Mouse (Mus musculus) WW6 (cell line): ENCODE data around the gene Nr1h2.

Experiments used
- DNase-seq: peaks from one replicate; pipeline ENCODE4 v3.0.0-alpha.2; 2013; ENCODE audit warnings: low read depth, low spot score

The Nr1h2 gene

DNA sequence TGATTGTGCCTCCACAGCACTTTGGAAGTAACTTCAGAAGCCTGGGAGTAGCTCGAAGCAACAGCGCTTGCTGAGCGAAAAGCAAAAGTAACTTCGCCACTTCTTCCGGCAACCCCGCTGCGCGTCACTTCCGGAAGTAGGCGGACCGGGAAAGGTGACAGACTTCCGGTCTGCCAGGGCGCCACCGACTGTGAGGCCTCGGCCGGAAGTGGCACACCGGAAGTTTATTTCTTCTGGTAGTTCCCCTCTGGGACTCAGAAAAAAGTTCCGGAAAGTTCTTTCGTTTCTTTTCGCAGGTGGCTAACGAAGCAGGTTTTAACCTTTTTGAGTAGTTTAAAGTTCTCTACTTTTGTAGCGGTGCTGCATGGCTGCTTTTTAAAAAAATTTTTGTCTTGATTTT lies at the start of gene Nr1h2:
TSS of gene Nr1h2 (minus strand) at position 126 of the 400 bp plus-strand sequence.
- peak; percentile 86 for DNase-seq

DNA sequence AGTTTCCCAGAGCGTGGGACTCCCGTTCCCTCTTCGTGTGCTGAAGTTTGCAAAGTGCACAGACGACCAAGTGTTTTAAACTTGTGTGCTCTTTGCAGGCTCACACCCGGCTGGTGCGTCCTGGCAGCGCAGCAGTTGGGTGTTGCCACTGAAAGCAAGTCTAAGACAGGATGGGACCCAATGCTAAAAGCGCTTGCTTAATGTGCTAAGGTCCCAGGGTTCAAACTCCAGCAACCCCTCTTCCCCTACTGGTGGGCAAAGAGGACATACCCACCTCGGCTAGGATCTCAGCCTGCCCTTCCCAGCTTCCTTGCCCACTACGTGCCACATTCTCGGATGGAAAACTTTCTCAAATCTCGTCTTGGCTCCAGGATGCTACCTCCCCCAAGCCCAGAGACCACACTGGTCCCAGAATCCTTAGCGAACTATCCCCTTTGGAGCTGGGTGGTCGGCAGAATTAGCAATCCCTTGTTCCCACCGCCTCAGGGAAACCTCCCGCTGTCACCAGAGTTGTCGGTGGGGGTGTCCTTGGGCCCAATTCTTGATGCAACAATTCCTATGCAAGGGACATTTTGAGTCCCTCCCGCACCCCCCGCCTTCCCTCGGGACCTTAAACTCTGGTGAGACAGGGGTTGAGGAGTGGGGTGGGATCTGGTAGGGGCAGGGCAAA lies 49.6 kb upstream of the Nr1h2 start:
- DNase-seq, result no peak

GRCm38 (mm10) chr7:44602443-44602842 lies 48.7 kb upstream of the Nr1h2 start:
- DNase-seq, result no peak

DNA sequence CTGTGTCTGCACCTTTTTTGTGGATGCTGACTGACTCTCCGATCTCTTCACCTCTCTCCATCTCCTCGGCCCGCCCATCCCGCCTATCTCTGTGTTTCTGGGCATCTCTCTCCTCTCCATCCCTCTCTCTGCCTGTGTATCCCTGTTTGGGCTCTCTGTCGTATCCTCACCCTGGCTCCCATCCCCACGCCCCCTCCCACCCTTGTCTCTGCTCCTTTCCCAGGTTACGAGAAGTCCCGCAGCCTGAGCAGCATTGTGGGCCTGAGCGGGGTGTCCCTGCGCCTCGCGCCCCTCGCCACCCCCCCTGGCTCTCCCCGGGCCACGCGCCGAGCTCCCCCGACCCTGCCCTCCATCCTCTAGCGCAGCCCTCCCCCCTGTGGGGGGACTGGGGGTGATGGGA lies 47.9 kb upstream of the Nr1h2 start:
- no peak for DNase-seq

- DNase-seq, result no peak
These were observed 47.0 kb upstream of the Nr1h2 start for GRCm38 (mm10) chr7:44600691-44601262.

- DNase-seq, result no peak
These were observed 44.6 kb upstream of the Nr1h2 start for GRCm38 (mm10) chr7:44598336-44598735.

GRCm38 (mm10) chr7:44597666-44598065 lies 43.9 kb upstream of the Nr1h2 start:
- DNase-seq, result no peak

DNA sequence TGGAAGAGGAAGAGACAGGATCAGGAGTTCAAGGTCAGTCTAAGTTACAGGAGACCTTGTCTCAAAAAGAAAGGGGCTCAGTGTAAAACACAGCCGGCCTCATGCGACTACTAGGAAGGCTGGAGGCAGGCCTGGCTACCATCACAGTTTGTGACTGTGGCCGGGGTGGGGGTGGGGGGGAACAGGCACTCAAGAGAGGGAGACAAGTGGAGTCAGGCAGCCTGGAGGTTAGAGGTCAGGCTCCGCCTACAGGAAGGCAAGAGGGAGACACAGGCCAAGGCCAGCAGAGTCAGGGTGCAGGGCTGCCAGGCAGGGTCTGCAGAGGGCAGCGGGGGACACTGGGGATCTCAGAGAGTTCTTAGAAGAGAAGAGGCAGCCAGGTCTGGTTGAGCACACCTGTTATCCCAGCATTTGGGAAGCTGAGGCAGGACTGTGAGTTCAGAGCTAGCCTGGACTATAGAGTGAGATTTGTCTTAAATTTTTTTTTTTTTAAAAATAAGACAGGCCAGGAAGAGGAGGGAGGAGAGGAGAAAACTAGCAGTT lies 43.3 kb upstream of the Nr1h2 start:
- DNase-seq, result no peak

GRCm38 (mm10) chr7:44596051-44596450 lies 42.3 kb upstream of the Nr1h2 start:
- DNase-seq, result no peak

DNA sequence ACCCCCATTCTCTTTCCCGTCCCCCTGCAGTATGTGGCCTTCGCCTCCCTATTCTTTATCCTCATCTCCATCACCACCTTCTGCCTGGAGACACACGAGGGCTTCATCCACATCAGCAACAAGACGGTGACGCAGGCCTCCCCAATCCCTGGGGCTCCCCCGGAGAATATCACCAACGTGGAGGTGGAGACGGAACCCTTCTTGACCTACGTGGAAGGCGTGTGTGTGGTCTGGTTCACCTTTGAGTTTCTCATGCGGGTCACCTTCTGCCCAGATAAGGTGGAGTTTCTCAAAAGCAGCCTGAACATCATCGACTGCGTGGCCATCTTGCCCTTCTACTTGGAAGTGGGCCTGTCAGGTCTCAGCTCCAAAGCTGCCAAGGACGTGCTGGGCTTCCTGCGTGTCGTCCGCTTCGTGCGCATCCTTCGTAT lies 41.4 kb upstream of the Nr1h2 start:
- DNase-seq, result no peak

DNA sequence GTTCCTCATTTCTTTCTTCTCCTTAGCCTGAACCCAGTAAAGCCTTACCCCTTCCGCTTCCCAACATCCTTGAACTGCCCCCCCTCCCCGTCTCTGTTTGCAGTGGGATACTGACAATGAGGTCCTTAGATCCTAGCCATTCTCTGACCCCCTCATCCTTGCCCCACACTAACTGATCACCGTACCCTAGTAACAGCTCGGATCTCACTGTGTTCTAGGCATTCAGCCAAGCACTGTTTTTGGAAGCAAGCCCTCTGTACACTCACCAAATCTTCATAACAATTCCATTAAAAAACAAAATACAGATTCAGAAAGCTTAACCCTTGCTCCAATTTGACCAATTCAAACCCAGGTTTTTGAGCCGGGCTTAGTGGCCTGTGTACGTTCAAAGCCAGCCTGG lies 40.5 kb upstream of the Nr1h2 start:
- DNase-seq, result no peak

DNA sequence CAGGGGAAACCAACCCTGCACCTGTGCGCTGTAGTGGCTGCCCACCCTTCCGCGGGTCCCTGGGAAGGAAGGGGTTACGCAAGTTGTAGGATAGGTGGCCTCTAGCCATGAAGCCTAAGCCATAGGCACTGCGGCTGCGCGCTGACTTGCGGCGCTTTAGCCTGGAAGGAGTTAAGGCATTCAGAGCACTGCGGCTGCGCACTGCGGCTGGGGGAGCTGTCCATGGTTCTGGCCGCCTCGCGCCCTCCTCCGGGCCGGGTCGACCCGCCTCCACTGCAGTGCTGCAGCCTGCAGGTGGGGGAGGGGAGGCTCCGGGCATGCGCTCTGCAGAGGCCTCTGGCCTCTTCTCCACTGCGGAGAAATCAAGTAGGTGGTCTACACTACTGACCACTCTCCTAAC lies 40.0 kb upstream of the Nr1h2 start:
- DNase-seq, result peak; percentile 70

DNA sequence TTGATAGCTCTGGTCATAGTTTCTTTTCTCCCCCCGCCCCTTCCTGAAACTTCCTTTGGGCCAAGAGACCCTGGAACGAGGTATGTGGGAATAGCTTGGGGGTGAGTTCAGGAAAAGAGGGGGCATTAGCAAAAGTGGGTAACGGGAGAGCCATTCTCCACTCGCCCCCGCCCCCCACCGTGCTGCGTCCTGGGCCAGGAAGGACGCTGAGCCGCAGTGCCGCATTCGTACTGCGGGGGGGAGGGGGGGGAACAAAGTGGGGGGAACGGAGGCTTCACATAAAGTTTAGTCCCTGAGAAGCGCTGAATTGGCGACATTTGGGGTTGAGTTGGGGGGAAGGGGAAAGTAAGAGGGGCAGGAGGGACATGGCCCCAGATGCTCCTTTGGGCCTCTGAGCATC lies 39.3 kb upstream of the Nr1h2 start:
- DNase-seq, result no peak

- no peak for DNase-seq
These were observed 37.8 kb upstream of the Nr1h2 start for GRCm38 (mm10) chr7:44591348-44592116.

DNA sequence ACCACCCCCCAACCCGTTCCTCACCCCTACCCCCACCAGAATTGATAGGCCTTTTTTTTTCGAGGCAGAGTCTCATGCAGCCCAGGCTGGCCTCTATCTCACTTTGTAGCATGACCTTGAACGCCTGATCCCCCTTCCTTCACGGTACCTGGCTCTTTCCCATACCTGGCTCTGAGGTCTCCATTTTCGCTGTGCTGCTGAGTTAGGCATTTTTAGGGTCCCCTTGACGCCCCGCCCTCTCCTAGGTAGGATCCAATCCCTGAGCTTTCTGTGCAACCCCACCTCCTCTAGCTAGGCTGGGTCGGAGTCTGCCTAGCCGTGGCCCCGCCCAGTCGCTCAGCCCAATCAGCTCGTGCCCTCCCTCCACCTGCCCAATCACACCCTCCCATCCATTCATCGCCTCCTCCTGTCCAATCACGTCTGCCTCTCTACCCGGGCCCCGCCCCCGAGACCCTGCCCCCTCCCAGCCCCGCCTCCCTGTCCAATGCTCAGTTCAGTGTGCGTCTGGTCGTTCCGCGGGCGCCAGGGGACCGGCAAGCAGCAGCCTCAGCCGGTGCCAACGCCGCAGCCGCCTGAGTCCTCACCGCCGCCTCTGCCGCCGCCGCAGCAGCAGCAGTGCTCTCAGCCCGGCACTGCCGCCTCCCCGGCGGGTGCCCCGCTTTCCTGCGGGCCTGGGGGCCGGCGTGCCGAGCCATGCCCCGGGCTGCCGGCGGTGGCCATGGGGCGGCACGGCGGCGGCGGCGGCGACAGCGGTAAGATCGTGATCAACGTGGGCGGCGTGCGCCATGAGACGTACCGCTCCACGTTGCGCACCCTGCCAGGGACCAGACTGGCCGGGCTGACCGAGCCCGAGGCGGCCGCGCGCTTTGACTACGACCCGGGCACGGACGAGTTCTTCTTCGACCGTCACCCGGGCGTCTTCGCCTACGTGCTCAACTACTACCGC lies 36.9 kb upstream of the Nr1h2 start, which contains the start of gene Kcnc3:
TSS of gene Kcnc3 (plus strand) at position 263 of the 946 bp plus-strand sequence.
- DNase-seq, result peak; percentile 96

- no peak for DNase-seq
These were observed 36.2 kb upstream of the Nr1h2 start for GRCm38 (mm10) chr7:44589946-44590345.

DNA sequence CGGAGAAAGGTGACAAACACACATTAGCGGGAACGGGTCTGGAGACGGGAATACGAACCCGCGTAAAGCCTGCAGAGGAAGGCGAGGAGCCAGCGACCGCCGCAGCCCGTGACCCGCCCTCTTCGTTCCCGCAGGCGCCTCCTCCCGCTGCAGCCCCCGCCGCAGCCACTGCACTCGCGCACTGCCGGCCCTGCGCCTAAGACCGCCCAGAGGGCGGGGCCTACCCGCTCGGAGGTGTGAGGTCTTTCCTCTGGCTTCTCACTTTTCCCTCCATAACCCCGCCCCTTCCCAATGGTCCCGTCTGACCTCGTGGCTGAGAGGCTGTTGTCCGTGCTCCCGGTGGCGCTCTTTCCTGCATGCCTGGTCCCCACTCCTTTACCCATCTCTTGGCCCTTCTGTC lies 35.4 kb upstream of the Nr1h2 start:
- DNase-seq, result peak; percentile 86

DNA sequence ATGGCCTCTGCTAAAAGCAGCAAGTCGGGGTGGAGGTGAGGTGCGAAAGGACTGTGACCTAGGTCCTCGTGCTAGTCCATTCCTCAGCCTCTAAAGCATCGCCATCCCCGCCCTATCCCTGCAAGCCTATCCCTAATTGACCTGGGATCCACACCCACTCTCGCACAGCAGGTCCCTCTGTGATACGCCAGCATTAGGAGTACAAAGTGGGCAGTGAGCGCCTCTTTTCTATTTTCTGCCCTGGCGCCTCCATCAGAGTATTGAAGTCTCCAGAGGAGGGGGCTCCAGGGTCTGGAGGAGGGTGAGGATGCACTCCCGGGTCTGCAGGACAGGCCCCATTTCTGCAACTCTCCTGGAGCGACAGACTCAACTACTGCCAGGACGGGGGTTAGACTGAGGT lies 34.6 kb upstream of the Nr1h2 start:
- DNase-seq, result no peak

DNA sequence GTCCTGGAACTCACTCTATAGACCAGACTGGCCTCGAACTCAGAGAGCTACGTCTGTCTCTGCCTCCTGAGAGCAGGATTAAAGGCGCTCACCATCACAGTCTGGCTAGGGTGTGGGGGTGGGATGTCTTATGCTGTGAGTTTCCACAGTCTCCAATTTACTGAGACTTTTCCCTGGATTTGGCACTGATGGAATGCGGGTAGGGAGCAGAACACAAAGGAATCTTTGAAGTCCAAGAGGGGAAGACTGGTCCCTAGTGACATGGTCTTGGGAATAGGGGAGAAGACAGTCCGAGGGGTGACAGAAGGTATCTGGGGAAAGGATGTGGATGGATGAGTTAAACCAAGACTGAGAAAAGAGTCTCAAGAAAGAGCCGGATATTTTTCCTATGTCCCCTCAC lies 33.9 kb upstream of the Nr1h2 start:
- no peak for DNase-seq

GRCm38 (mm10) chr7:44586930-44587329 lies 33.2 kb upstream of the Nr1h2 start:
- DNase-seq, result no peak

GRCm38 (mm10) chr7:44586518-44586917 lies 32.8 kb upstream of the Nr1h2 start:
- DNase-seq, result no peak
